Mouse (Mus musculus): ENCODE measurements at regions not wholly inside any gene's neighbourhood (a gene's known extent, or its start where the extent isn't known, plus 50 kb on each side); places are given as distances from the start of the nearest gene placed in this dataset.

DNA sequence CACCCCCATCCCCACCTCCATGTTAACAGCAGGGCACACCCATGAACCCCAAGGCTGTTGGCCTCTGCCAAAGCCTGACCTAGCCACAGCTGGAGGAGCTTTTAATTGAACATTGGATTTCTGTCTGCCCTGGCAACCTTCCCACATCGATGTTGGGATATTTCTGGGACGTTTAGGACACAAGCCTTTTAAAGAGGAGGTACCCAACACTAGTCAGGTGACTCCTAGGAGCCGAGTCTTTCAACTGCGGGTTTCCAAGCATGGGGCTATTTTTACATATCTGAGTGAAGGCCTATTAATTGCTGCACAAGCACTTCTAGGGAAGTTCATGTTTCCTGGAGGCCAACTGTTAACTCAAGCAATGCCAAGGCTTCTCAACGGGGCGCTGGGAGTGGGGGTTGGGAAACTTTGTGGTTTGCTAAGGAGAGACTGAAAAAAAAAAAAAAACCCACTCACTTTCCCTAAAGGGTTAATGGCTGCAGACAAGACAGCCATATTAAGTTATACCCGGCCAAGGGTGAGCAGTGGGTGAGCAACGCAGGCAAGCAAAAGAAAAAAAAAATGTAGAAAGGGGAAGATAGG lies 213.3 kb downstream of the Bcl2l11 start:
- peak; percentile 39 for DNase-seq

DNA sequence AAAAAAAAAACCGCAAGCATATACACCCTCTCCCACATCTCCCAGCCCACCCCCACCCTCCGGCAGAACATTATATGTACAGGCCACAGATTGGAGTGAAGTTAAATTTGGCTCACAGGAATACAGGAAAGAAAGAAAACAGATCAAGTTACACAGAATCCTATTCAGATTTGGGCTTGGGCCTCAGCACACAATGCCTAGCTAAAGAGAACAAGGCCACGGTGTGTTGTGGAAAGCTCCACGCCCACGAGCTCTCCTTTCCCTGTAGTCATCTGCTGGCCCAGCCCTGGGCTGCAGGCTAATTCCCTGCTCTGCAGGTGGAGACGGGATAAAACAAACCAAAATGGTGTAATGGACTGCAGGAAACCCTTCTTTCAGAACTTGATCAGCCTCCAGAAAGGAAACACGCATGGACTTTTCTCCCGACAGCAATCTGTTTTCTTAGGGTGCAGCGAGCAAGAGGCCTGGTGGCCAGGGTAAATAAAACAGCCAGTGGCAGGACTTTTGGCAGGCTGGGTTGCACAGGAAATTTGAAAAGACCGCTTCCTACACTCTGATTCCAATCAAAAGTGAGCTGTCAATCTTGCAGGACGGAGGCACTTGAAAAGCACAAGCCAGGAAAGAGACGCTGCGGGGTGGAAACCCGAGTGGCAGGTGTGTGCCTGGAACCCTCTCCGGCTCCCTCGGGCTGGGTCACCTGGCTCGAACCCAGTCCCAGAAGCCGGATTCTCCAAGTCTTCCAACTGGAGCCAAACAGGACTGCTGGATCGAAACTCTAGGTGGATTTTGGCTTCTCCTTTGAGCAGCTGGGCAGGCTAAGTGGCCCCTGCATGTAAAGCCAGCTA lies 214.0 kb downstream of the Bcl2l11 start:
- DNase-seq, result peak; percentile 51

DNA sequence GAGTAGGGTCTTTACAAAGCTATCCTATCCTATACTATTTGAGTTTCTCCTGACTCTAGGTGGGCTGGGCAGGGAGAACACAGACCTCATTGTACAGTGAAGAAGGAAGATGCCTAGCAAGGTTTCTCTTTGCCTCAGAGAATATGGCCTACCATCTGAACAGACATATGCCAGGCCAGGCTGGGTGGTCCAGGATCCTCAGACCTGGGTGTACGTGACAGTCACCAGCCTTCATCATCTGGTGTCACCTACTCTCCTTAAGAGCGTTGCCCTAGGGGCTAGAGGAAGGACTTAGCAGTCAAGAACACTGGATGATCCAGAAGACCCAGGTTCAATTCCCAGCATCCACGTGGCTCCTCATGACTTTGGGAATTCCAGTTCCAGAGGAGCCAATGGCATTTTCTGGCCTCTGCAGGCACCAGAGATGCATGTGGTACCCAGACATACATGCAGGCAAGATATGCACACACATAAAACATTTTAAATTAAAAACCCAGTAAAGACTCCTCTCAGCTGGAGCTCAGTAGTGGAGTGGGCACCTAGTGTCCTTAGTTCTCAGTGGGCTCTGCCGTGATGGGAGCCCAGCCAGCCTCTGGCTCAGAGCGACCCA lies 214.9 kb downstream of the Bcl2l11 start:
- DNase-seq, result no peak

DNA sequence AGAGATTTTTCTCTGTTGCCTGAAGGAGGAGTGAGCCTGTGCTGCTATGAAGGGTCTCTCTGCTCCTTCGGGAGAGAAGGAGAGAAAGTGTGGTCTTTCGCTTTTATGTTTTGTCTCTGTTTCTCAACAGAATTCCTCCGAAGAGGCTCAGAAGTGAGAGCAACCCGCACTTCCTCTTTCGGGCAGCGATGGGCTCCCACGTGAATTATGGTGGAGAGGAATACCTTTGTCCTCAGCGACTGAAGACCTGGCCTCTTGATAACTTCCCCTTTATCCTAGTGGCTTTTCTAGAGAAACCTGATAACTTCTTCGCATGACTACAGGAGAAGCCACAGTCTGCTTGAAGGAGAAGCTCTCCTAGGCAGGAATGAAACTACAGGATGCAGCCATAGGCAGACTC lies 216.4 kb downstream of the Bcl2l11 start:
- DNase-seq, result peak; percentile 31

DNA sequence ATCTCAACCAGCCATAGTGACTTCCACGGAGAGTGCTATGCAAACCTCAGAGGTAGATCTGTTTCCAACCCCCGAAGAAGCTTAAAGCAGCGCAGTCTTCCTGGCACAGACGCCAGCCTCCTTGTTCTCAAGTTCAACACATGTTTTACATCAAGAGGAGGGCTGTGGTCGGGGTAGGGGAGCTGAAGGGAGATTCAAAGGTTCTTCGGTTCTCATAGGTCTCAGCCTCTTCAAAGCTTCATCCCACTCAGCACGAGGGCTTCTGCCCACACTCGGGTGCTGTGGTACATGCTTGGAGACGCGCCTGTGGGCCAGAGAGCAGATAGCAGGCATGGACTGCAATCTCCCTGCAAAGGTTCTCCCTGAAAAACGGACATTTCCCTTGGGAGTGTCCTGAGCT lies 219.7 kb downstream of the Bcl2l11 start:
- no peak for DNase-seq

DNA sequence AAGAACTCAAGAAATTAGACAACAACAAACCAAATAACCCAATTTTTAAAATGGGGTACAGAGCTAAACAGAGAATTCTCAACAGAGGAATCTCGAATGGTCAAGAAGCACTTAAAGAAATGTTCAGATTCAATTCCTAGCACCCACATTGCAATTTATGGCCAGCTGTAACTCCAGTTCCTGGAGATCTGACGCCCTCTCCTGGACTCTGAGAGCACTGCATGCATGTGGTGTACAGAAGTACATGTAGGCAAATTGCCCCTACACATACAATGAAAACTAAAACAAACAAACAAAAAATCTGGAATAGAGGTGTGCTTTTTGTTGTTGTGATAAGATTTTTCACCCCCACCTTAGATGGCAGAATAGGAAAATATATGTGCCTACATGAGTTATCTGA lies 222.7 kb downstream of the Bcl2l11 start:
- no peak for DNase-seq

DNA sequence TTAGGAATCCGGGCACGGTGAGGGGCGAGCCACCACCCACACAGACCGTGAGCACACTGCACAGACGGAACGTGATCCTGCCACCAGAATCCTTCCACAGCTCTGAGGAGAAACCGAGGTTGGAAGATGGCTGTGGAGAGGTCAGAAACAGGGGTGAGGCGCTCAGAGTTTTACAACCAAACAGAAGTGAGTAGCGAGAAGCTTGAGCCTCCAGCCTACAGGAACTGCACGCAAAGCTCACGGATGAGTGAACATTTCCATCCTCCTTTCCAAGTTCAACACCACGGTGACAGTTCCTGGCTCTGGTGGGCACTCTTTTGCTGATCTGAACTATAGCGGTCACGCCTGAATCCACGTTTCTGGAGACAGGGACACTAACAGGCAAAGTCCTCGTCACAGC lies 225.6 kb downstream of the Bcl2l11 start:
- DNase-seq, result no peak

DNA sequence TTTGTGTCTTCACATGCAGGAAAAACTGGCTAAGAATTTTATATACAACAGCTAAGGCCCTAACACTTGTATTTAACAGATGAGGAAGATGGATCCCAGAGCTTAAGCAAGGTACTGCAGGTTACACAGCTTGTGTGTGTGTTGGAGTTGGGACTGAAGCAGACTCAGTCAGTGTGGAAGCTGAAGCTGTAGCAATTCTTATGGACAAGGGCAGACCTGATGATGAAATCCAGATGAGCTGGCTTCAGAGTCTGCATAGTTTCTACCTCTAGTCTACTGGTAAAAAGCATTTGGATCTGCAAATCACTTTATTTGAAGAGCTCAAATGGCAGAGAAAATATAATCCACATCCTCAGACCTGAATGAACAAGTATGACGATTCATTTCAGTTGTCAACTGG lies 226.7 kb downstream of the Bcl2l11 start:
- DNase-seq, result no peak

DNA sequence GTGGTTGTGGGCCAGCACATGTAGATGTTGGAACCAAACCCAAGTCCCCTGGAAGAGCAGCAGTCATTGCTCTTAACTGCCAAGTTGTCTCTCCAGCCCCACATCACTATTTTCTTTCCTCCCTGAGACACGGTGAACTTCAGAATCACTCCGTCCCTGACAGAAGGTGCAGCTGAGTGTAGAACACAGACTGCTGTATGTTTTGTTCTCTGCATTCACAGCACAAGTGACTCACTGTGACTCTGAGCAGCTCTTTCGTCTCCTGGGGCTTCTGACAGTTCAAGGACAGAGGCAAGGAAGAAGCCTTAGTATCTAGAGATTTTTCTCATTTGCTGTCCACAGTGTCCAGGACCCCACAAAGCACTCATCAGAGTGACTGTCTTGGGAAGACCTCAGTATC lies 227.6 kb downstream of the Bcl2l11 start:
- no peak for DNase-seq

DNA sequence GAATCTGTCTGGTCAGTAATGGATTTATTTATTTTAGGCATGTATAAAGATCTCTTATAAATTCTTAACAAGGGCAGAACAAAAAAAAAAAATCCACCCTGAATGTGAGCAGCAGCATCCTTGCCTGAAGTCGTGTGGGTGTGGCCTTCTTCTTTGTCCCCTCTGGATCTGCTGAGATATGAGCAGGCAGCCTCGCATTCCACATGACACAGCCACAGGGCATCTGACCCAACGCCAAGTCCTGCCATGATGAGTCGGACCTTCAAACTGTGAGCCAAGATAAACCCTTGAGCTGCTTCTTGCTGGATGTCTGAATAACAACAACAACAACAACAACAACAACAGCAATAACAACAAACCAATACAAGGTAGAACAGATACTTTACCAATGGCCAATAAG lies 230.5 kb downstream of the Bcl2l11 start:
- DNase-seq, result no peak

DNA sequence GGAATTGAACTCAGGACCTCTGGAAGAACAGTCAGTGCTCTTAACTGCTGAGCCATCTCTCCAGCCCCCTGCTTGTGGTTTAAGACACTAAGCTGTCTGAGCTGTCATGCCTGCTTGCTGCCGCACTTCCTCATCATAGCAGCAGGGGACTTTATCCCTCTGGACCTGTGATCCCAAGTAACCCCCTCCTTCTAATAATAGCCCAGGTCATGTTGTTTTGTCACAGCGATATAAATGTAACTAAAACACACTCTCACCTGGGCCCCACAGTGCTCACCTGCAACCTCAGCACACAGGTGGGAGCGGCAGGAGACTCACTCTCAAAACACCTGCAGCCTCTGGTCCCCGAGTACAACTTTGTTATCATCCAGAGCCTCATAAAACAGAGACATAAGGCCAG lies 231.9 kb upstream of the Spdye4c start:
- DNase-seq, result no peak

DNA sequence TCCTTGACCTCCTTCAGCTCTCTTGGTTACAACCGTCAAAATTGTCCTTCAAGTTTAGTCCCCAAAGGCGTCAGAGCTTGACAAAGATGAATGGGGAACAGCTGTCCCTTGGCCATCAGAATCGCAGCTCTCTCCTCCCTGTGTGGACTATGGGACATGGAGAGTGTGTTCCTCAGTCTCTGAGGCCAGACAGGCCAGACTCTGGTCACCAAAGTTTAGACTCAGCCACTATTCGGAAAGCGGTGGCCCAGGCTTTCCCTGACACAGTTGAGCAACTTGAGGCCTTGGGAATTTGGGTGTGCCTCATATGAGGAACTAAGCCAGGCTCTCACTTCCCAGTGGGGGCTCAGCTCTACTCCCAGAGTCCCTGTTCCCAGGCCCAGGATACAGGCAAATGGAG lies 230.5 kb upstream of the Spdye4c start:
- peak; percentile 27 for DNase-seq

DNA sequence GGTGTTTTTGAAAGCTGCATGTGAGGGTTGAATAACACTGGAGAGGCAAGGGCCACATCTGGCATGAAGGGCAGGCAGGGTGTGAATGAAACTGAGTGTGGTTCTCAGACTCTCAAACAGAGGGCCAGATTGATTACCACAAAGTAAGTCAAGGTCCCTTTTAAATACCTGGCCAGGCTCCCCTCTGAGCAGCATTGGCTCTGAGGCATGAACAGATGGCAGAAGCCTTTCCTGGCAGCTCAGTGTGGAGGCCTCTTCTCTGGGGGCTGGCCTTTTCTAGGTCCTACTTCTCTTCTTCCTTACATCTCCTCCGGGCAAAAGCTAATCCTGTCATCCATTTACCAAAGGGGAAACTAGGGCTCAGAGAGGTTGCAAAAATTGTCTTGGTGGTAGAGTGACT lies 229.6 kb upstream of the Spdye4c start:
- no peak for DNase-seq

DNA sequence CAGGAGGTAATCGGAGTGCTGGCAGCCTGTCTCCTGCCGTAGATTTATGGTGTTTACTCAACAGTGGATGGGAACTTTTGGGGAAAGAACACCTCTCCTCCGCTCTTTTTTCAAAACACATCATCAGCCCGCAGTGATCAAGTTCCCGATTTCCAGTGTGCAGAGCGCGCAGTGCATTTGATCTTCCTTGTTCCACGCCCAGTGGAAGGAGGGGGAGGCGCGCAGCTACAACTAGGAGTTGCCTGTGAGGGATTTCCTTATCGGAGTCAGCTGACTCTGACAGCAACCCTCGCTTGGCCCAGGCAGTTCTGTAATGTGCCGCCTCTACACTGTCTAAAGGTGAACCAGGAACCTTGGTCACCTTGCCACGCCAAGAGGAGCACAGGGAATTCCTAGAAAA lies 226.8 kb upstream of the Spdye4c start:
- DNase-seq, result peak; percentile 91

DNA sequence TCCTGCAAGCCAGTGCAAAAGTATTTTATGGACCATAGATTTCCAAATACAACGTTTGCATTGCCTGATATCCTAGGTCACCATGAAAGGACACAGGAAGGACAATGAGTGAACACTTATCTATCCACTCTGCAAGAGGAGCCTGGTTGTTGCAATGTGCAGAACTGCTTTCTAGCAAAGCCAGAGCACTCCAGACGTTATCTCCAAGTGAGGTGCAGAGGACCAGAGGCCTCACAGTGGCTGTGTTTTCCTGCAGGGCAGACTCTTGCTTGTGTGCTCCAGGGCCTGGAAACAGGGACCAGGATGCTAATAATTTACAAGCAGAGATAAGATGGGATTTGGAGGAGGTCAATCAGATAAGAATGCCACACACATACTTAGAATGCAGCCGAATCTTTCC lies 226.0 kb upstream of the Spdye4c start:
- no peak for DNase-seq

DNA sequence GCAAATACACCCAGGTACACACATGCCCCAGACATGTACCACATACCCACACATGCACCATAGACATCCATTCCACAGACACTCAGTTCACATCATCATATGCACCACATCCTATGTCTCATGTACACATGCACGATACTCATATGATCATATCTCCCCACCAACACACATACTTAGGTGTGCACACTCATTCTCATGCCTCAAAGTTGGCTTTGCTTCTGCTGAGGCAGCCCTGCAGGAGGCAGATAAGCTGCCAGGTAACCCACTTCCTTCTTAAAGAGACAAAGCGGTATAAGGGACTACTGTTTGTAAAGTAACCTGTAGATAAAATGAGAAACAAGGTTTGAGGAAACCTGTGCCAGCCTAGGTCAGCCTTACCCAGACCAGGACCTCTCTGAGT lies 225.2 kb upstream of the Spdye4c start:
- no peak for DNase-seq

DNA sequence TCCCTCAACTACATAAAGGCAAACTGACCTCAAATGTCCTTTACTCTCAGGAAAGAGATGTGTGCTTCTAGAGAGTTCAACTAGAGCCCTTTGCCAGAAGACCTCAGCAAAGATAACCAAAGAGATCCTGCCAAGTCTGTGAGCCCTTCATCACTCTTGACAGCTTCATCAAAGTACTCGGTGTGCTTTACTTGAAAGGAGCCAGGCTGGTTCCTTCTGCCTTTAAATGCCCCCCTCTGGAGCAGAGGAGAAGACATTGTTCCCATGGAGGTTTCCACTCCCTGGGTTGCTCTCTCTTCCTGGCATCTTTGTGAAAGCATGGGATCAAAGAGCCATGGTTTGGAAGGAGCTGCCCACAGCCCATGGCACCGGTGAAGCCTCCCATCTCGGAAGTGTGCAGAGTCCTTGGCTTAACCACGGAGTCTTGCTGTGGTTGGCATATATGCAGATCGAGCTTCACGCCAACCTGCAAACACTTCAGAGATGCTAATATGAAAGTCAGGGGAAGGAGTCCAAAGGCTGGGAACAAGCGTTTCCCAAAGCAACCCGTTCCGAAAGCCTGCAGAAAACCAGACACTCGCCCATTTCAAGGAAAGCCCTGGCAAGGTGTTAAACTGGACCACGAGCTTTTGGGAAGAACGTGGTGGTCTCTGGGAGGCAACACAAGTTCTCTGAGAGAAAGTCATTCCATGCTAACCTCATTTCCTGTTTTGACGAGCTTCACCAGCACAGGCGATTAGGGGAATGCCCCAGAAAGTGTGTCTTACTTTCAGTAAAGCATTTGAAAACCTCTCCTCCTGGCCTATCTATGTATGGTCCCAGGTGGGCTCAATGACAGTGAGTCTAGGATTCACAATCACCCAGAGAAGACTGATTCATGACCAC lies 223.5 kb upstream of the Spdye4c start:
- DNase-seq, result peak; percentile 42

DNA sequence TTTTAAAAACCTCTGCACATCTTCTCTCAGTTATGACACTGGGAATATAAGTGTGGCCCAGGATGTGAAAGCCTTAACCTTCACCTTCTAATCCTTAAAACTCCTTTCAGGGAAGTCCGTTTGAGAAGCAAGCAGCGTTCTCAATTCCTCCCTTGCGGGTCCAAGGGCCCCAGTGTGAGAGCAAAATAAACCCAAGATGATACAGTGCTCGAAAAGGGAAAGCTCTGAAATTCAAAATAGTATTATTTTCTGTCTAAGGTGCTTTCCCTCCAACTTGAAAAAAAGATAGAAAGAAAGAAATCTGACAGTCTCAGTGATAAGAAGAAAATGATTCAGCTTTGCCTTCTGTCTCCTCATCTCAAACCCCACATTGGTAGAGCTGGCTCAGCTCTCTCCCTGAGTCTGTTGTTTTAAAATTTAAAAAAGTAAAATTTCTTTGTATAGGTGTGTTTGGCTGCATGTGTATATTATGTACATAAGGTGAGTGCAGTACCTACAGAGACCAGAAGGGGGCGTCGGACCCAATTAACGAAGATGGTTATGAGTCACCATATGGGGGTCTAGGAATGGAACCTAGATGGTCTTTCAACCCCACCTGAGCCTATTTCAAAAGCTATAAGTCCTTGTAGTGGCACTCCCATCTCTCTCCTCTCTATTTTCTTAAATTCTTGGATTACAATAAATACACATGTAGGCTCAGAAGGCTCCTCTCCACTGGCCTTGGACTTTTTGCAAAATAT lies 222.3 kb upstream of the Spdye4c start:
- no peak for DNase-seq

DNA sequence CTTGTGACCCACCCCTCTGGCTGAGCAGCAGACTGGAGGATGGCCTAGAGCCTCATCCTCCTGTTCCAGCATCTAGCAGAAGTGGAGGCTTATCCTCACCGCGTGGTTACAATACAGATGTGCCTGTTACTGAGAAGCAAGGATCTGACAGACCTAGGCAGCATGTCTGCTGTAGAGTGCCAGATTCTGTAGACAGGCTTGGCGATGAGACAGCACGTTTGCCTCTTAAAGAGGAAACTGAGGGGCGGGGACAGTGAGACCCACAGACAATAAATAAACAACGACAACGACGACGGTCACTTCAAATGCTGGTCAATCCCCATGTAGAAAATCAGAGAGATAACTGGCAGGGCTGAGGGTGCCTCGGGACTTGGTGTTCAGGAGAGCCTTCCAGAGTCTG lies 220.2 kb upstream of the Spdye4c start:
- DNase-seq, result no peak

DNA sequence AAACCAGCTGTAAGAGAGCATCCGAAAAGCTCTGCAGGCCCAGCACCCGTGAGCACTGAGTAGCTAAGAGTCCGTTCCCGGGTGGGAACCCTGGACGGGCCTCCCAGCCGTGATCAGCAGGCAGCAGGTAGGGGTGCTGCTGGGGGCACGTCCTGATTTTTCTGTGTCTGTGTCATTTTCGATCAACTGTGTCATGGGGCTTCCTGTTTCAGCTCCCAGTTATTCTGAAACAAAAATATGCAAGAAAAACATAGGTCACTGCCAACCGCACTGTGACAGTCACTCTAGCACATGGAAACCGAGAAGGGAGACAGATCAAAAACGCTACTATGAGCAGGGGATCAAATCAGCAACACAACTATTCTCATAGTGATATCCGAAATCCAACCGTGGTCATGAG lies 218.8 kb upstream of the Spdye4c start:
- no peak for DNase-seq

DNA sequence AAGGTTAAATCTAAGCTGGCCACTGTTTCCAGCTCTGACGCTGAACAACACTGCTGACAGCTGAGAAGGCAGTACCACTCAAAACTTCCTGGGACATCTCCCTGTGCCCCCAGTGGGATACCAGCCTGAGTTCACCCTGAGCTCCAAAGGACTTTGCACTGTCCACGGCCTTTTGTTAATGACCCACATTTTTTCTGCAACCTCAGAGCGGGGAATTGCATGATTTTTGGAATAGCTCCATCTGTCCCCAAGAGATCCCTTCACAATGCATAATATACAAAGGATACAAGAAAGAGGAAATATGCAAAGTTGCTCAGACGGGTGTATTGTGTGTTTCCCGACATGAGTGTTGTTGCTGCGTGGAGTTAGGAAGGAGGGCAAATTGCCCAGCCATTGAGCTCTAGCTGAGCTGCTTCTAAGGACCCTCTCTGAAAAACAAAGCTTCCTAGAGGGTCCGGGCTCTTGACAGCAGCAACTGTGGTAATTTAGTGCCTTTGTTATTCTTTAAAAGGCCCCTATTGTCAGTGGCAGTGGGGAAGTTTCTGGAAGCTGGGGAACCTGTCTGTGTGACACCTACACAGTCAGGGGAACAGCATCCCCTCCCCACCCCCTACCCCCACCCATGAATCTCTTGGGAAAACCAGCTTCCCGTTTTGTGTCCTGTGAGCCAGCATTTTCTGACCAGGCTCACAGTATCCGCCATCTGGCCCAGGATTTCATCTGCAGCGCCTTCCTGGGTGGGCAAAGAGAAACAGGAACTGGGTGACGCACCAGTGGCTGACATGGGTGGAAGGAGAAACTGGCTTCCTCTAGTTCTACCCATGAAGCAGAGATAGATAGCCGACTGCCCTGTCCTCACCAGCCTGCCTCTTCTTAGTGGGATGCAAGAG lies 217.4 kb upstream of the Spdye4c start:
- peak; percentile 74 for DNase-seq

DNA sequence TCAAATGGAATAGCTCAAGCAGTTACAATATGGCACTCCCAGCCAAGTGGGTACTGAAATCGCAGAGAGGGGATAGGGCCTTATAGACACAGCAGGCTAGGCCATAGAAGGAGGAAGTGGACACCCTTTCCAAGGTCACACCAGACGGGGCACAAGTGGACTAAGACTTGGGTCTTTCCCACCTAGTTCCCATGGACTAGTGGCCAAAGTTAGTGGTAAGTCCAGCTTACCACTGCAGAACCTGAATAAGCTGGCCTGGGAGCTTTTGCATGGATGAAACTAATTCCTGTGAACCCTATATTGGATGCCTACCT lies 216.8 kb upstream of the Spdye4c start:
- no peak for DNase-seq

Measured in lung, postnatal 36 days (tissue).